Mouse (Mus musculus) hindbrain, embryonic 13.5 days (tissue): ENCODE measurements around the gene Inip. TPM values are rescaled to one million over a fixed set of nuclear protein-coding genes. Genes with fewer than 3 reads are reported as not detected.

Experiments used
- ATAC-seq: fragments of 200-750 bp; cut with Nextera tagmentation; 2 replicates; pipeline ENCODE4 v1.8.0; 2017; ENCODE audit warnings: moderate TSS enrichment; ENCODE audit not compliant: low FRiP score
- H3K27ac ChIP-seq: fragments of 300-500 bp; sonication (generic); 2 replicates; pipeline ENCODE4 v1.5.1; 2015; ENCODE audit warnings: inconsistent platforms, mild to moderate bottlenecking, moderate library complexity
- H3K27me3 ChIP-seq: fragments of 300-500 bp; sonication (generic); 2 replicates; pipeline ENCODE4 v1.6.1; 2015; ENCODE audit warnings: mild to moderate bottlenecking, inconsistent platforms
- H3K36me3 ChIP-seq: fragments of 300-500 bp; sonication (generic); 2 replicates; pipeline ENCODE4 v1.6.1; 2015; ENCODE audit warnings: mild to moderate bottlenecking, inconsistent platforms
- H3K4me1 ChIP-seq: fragments of 300-500 bp; sonication (generic); replicated peaks from 2 replicates; pipeline ENCODE4 v1.6.1; 2015; ENCODE audit warnings: inconsistent platforms
- H3K4me2 ChIP-seq: fragments of 300-500 bp; sonication (generic); 2 replicates; pipeline ENCODE4 v1.6.1; 2015; ENCODE audit warnings: inconsistent platforms, mild to moderate bottlenecking, moderate library complexity
- H3K4me3 ChIP-seq: fragments of 300-500 bp; sonication (generic); 2 replicates; pipeline ENCODE4 v1.5.1; 2015; ENCODE audit warnings: mild to moderate bottlenecking, inconsistent platforms
- H3K9ac ChIP-seq: fragments of 300-500 bp; sonication (generic); 2 replicates; pipeline ENCODE4 v1.6.1; 2015; ENCODE audit warnings: mild to moderate bottlenecking, inconsistent platforms
- H3K9me3 ChIP-seq: fragments of 300-500 bp; sonication (generic); 2 replicates; pipeline ENCODE4 v1.6.1; 2016; ENCODE audit warnings: inconsistent platforms
- WGBS: fragments of 180-500 bp; shearing (Covaris S2); methylation state at CpG from one replicate; pipeline ENCODE4 v1.1.7; 2015; 5-methylcytosine and 5-hydroxymethylcytosine counted together
- polyA plus RNA-seq: library from polyadenylated mRNA; unstranded; fragments of >200 nt; fragmentation: Nextera tagmentation; extraction: Ambion mirVana; gene quantifications from 2 replicates; pipeline ENCODE4 v1.2.1, GENCODE M21; 2015

Gene Inip
- polyA plus RNA-seq, 1 experiment from 2014 or later, result 69.3 TPM

GRCm38 (mm10) chr4:59822119-59822518 is 20.7 kb upstream of the Inip start:
- Histone ChIP-seq H3K27ac (no peak overlapping the region), H3K4me3 (no peak overlapping the region), H3K9me3 (no peaks in the 10 kb centered on the region), H3K36me3 (no peaks in the 10 kb centered on the region; the same call in 1 of the 2 replicates), H3K4me1 (peaks cover 31% of the 10 kb centered on the region), H3K27me3 (no peaks in the 10 kb centered on the region), H3K9ac (no peak overlapping the region), H3K4me2 (no peak overlapping the region)
- WGBS, result 84% methylated on average over 4 of the region's 4 CpGs
- no peak for ATAC-seq

GRCm38 (mm10) chr4:59821516-59821915 is 20.1 kb upstream of the Inip start:
- Histone ChIP-seq H3K4me1 (peaks cover 31% of the 10 kb centered on the region), H3K9me3 (no peaks in the 10 kb centered on the region), H3K27me3 (no peaks in the 10 kb centered on the region), H3K4me3 (no peak overlapping the region), H3K9ac (no peak overlapping the region), H3K36me3 (no peaks in the 10 kb centered on the region), H3K27ac (no peak overlapping the region), H3K4me2 (no peak overlapping the region)
- no peak for ATAC-seq
- WGBS, result 93% methylated on average over 1 of the region's 1 CpGs

DNA sequence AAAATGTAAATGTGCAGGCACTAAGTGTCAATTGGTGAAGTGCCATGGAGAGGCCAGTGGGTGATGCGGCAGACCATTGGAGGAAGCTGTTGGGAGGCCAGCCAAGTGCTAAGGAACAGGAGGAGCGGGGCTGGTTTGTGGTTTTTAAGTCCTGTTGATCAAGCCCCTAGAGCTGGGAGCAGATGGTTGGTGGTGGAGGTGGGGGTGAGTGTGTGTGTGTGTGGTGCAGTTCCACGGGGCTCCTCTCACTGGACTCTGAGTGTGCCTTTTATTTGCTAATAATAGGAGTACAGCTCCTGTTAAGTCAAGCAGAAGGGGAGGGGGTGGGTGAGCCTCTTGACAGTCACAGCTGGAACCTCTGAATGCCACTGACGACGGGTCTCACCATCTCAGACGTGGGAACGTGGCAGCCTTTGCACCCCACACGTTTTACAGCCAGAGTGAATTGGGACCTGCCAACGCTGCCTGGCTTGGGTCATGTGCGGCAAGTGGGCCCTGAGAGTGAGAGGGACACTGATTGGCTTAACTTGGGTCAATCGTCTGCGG is 18.2 kb upstream of the Inip start:
- H3K27ac ChIP-seq, result peak overlapping the region; percentile 67
- peak overlapping the region; percentile 26; the same call in 1 of the 2 replicates for H3K4me2 ChIP-seq
- H3K4me3 ChIP-seq, result no peak overlapping the region
- WGBS, result 24% methylated on average over 12 of the region's 12 CpGs
- no peaks in the 10 kb centered on the region for H3K36me3 ChIP-seq
- ATAC-seq, result peak; percentile 91
- H3K27me3 ChIP-seq, result no peaks in the 10 kb centered on the region
- H3K9me3 ChIP-seq, result no peaks in the 10 kb centered on the region
- H3K4me1 ChIP-seq, result peaks cover 36% of the 10 kb centered on the region
- no peak overlapping the region for H3K9ac ChIP-seq

- Histone ChIP-seq H3K27ac (peak overlapping the region; percentile 67), H3K4me3 (no peak overlapping the region), H3K4me2 (0 out of 2 replicates have a peak overlapping the region, but pooled peaks have one; percentile 26), H3K9ac (no peak overlapping the region), H3K27me3 (no peaks in the 10 kb centered on the region), H3K4me1 (peaks cover 37% of the 10 kb centered on the region), H3K9me3 (no peaks in the 10 kb centered on the region), H3K36me3 (no peaks in the 10 kb centered on the region)
- WGBS, result 31% methylated on average over 7 of the region's 7 CpGs
- ATAC-seq, result peak; percentile 59
Observed at GRCm38 (mm10) chr4:59819054-59819472, 17.7 kb upstream of the Inip start.

- 69% methylated on average over 10 of the region's 10 CpGs for WGBS
- H3K9me3 ChIP-seq, result no peaks in the 10 kb centered on the region
- H3K4me3 ChIP-seq, result no peak overlapping the region
- peaks cover 35% of the 10 kb centered on the region for H3K4me1 ChIP-seq
- no peaks in the 10 kb centered on the region for H3K27me3 ChIP-seq
- no peaks in the 10 kb centered on the region for H3K36me3 ChIP-seq
- peak overlapping the region; percentile 67 for H3K27ac ChIP-seq
- no peak for ATAC-seq
- no peak overlapping the region for H3K4me2 ChIP-seq
- H3K9ac ChIP-seq, result no peak overlapping the region
Observed at GRCm38 (mm10) chr4:59818498-59818897, 17.1 kb upstream of the Inip start.

DNA sequence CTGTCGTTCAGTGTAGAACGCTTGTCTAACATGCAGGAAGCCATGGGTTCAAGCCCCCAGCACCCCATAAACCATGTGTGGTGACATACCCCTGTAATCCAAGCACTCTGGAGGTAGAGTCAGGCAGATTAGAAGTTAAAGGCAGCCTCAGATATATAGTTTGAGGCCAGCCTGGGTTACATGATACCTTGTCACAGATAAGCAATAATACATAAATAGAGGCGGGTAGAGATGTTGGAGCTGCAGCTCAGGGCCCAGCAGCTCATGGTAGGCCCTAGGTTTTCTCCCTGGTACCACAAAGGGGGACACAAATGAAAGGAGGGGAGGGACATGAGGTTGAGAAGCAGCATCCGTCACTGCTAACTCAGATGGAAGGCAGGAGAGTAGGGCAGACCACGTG is 16.4 kb upstream of the Inip start:
- Histone ChIP-seq H3K4me2 (no peak overlapping the region), H3K27me3 (no peaks in the 10 kb centered on the region), H3K36me3 (no peaks in the 10 kb centered on the region), H3K9me3 (no peaks in the 10 kb centered on the region), H3K4me3 (no peak overlapping the region), H3K4me1 (peaks cover 32% of the 10 kb centered on the region), H3K27ac (peak overlapping the region; percentile 36; the same call in 1 of the 2 replicates), H3K9ac (no peak overlapping the region)
- WGBS, result 71% methylated on average over 5 of the region's 5 CpGs
- no peak for ATAC-seq

- WGBS, result 84% methylated on average over 9 of the region's 9 CpGs
Observed at GRCm38 (mm10) chr4:59816477-59816876, 15.1 kb upstream of the Inip start.

DNA sequence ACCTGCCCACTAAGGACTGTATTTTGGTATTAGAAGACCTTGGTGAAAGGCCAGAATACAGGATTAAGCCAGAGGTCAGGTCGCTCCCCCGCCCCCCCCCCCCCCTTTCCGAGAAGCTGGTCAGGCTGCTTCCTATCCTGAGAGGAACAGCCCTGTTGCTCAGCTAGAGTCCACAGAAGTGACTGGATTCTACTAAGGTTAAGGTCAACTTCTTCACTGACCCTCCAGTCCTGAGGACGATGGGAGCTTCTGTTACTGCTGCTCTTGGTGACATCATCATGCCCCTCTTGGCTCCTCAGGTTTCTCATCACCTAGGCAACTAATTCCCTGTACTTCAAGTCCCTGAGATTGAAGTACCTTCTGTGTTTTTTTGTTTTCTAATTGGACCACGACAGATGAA is 14.6 kb upstream of the Inip start:
- no peak overlapping the region for H3K4me3 ChIP-seq
- WGBS, result 64% methylated on average over 5 of the region's 5 CpGs
- no peak overlapping the region for H3K4me2 ChIP-seq
- no peaks in the 10 kb centered on the region for H3K27me3 ChIP-seq
- H3K36me3 ChIP-seq, result no peaks in the 10 kb centered on the region
- H3K4me1 ChIP-seq, result peaks cover 32% of the 10 kb centered on the region
- H3K9me3 ChIP-seq, result no peaks in the 10 kb centered on the region
- H3K9ac ChIP-seq, result no peak overlapping the region
- ATAC-seq, result no peak
- no peak overlapping the region for H3K27ac ChIP-seq

More at GRCm38 (mm10) chr4:59816477-59816876, 15.1 kb upstream of the Inip start:
- Histone ChIP-seq H3K27me3 (no peaks in the 10 kb centered on the region), H3K4me3 (no peak overlapping the region), H3K9ac (no peak overlapping the region), H3K4me2 (no peak overlapping the region), H3K4me1 (peaks cover 32% of the 10 kb centered on the region), H3K9me3 (no peaks in the 10 kb centered on the region), H3K36me3 (no peaks in the 10 kb centered on the region), H3K27ac (no peak overlapping the region)
- no peak for ATAC-seq

- Histone ChIP-seq H3K9ac (no peak overlapping the region), H3K9me3 (no peaks in the 10 kb centered on the region), H3K27ac (no peak overlapping the region), H3K27me3 (no peaks in the 10 kb centered on the region), H3K36me3 (no peaks in the 10 kb centered on the region), H3K4me3 (no peak overlapping the region), H3K4me2 (no peak overlapping the region), H3K4me1 (peaks cover 32% of the 10 kb centered on the region)
- 89% methylated on average over 4 of the region's 4 CpGs for WGBS
- ATAC-seq, result no peak
Observed at GRCm38 (mm10) chr4:59815121-59815810, 13.9 kb upstream of the Inip start.

- H3K27me3 ChIP-seq, result no peaks in the 10 kb centered on the region
- H3K4me3 ChIP-seq, result no peak overlapping the region
- no peaks in the 10 kb centered on the region for H3K9me3 ChIP-seq
- H3K36me3 ChIP-seq, result no peaks in the 10 kb centered on the region
- H3K27ac ChIP-seq, result no peak overlapping the region
- no peak overlapping the region for H3K4me2 ChIP-seq
- 79% methylated on average over 7 of the region's 7 CpGs for WGBS
- ATAC-seq, result no peak
- H3K9ac ChIP-seq, result no peak overlapping the region
- peaks cover 23% of the 10 kb centered on the region for H3K4me1 ChIP-seq
Observed at GRCm38 (mm10) chr4:59814094-59814493, 12.7 kb upstream of the Inip start.

DNA sequence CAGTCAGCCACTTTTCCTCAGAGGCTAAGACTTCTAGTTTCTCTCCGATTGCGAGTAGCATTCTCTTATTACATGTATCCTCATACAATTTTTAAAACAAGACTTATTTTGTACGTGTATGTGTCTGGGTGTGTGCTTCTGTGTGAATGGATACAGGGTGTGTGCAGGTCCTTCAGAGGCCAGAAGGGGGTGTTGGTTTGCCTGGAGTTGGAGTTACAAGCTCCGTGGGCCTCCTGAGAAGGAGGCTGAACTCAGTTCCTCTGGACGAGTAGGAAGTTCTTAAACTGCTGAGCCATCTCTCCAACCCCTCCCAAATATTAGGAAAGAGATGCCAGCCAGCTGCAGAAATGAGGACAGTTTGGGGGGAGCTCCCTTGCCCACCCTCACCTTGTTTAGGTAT is 7.0 kb upstream of the Inip start:
- H3K4me3 ChIP-seq, result no peak overlapping the region
- ATAC-seq, result no peak

DNA sequence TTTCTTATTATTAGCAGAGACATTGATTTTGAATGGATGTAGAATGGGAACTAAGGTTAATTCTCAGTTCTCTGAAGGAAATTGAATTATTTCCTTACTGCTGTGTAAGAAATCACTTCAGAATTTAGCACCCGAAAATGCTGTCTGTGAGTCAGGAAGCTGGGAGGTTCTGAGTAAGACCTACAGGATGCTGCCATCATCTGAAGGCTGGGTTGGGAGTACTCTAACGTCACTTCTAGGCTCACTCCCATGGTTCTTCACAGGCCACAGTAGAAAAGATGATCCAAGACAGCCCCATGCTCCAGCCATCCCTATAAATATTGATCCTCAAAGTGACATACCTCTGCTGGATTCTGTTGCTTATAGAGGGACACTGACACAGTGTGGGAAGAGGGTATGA is 6.1 kb upstream of the Inip start:
- peak overlapping the region; percentile 91 for H3K4me2 ChIP-seq

More for the DNA sequence above, 7.0 kb upstream of the Inip start:
- Histone ChIP-seq H3K4me1 (peaks cover 32% of the 10 kb centered on the region), H3K36me3 (no peaks in the 10 kb centered on the region), H3K27me3 (no peaks in the 10 kb centered on the region), H3K27ac (no peak overlapping the region), H3K9ac (no peak overlapping the region), H3K4me2 (0 out of 2 replicates have a peak overlapping the region, but pooled peaks have one; percentile 91), H3K9me3 (no peaks in the 10 kb centered on the region)
- WGBS, result 79% methylated on average over 5 of the region's 5 CpGs

DNA sequence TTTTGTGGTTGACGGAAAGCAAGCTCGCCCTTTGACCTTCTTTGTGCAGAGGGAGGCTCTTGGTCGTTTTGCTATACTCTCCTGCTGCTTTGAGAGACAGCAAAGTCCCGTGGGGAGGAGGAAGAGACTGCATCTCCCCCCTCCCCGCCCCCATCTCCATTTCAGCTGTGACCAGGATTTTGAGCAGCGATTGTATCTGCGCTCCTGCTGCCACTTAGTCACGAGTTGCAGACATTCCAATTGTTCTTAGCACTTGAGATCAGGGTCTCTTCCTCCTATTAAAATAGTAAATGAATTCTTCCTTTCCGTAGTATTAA is 5.4 kb upstream of the Inip start:
- Histone ChIP-seq H3K27me3 (no peaks in the 10 kb centered on the region), H3K4me1 (peaks cover 32% of the 10 kb centered on the region), H3K36me3 (no peaks in the 10 kb centered on the region), H3K9me3 (no peaks in the 10 kb centered on the region), H3K27ac (peak overlapping the region; percentile 86), H3K9ac (peak overlapping the region; percentile 95), H3K4me2 (peak overlapping the region; percentile 91), H3K4me3 (peak overlapping the region; percentile 93)
- WGBS, result 2% methylated on average over 9 of the region's 9 CpGs
- no peak for ATAC-seq

More for the DNA sequence above, 6.1 kb upstream of the Inip start:
- no peaks in the 10 kb centered on the region for H3K27me3 ChIP-seq
- WGBS, result 74% methylated on average over 2 of the region's 2 CpGs
- H3K27ac ChIP-seq, result no peak overlapping the region
- no peak for ATAC-seq
- no peaks in the 10 kb centered on the region for H3K36me3 ChIP-seq
- peak overlapping the region; percentile 19; the same call in 1 of the 2 replicates for H3K9ac ChIP-seq
- peak overlapping the region; percentile 93 for H3K4me3 ChIP-seq
- no peaks in the 10 kb centered on the region for H3K9me3 ChIP-seq
- peaks cover 32% of the 10 kb centered on the region for H3K4me1 ChIP-seq
